Mouse (Mus musculus): ENCODE data around the gene Riox1.

GRCm38 (mm10) chr12:83910451-83910850 is 40.0 kb upstream of the Riox1 start:
- TF ChIP-seq POLR2A (IDR thresholded peaks at IDR 0.05; ENCODE audit: low read depth, low read length) (no peak), CTCF (IDR thresholded peaks at IDR 0.05; ENCODE audit: extremely low read depth, insufficient read length, insufficient replicate concordance, low read depth, low read length) (no peak)
